Mouse (Mus musculus) heart, embryonic 10.5 days (tissue): Measurements from ENCODE around the gene Smdt1. TPM values are rescaled to one million over a fixed set of nuclear protein-coding genes. Genes with fewer than 3 reads are reported as not detected.
A peak's percentile ranks its signal among the peaks of the same experiment; 100 is the strongest.

ENCODE experiments used
- DNase-seq: peaks from one replicate; pipeline ENCODE4 v3.0.0-alpha.2; 2017; ENCODE audit warnings: low spot score
- H3K27ac ChIP-seq: fragments of 300-500 bp; sonication (generic); 2 replicates; pipeline ENCODE4 v1.5.1; 2016; ENCODE audit warnings: mild to moderate bottlenecking
- H3K27me3 ChIP-seq: fragments of 300-500 bp; sonication (generic); 2 replicates; pipeline ENCODE4 v1.6.1; 2016; ENCODE audit warnings: mild to moderate bottlenecking; ENCODE audit not compliant: poor library complexity, insufficient read depth, severe bottlenecking
- H3K36me3 ChIP-seq: fragments of 300-500 bp; sonication (generic); 2 replicates; pipeline ENCODE4 v1.6.1; 2016; ENCODE audit warnings: mild to moderate bottlenecking, moderate library complexity
- H3K4me1 ChIP-seq: fragments of 300-500 bp; sonication (generic); 2 replicates; pipeline ENCODE4 v1.6.1; 2016; ENCODE audit warnings: mild to moderate bottlenecking
- H3K4me3 ChIP-seq: fragments of 300-500 bp; sonication (generic); 2 replicates; pipeline ENCODE4 v1.5.1; 2016; ENCODE audit warnings: mild to moderate bottlenecking, moderate library complexity
- H3K9me3 ChIP-seq: fragments of 300-500 bp; sonication (generic); 2 replicates; pipeline ENCODE4 v1.6.1; 2016; ENCODE audit warnings: mild to moderate bottlenecking, moderate library complexity
- WGBS: fragments of 180-500 bp; shearing (Covaris S2); methylation state at CpG from one replicate; pipeline ENCODE4 v1.1.7; 2016; 5-methylcytosine and 5-hydroxymethylcytosine counted together
- polyA plus RNA-seq: library from polyadenylated mRNA; unstranded; fragments of >200 nt; fragmentation: Nextera tagmentation; extraction: Ambion mirVana; gene quantifications from 2 replicates; pipeline ENCODE4 v1.2.1, GENCODE M21; 2016

Gene Smdt1
- 294 and 304 TPM in 2 replicates for polyA plus RNA-seq

- WGBS, result under 1% methylated on average over 41 of the region's 41 CpGs
- Histone ChIP-seq H3K4me1 (peaks cover 48% of the 10 kb centered on the region), H3K27ac (peak within 1 kb of the TSS; percentile 91)
These were observed at the start of gene Smdt1, which contains the start of the genes Naga and Pheta2 for GRCm38 (mm10) chr15:82338593-82339112. Gene Smdt1 (plus strand): TSS chr15:82338959. Gene Naga (minus strand): TSS chr15:82338925. Gene Pheta2 (plus strand): TSS chr15:82338942.

GRCm38 (mm10) chr15:82290252-82290651, 48.5 kb upstream of the Smdt1 start:
- Histone ChIP-seq H3K9me3 (no peaks in the 10 kb centered on the region), H3K27ac (no peak overlapping the region), H3K4me3 (no peak overlapping the region), H3K4me1 (peaks cover 21% of the 10 kb centered on the region), H3K36me3 (no peaks in the 10 kb centered on the region), H3K27me3 (0 out of 2 replicates have a peak, but pooled peaks cover 4% of the 10 kb centered on the region)
- 85% methylated on average over 7 of the region's 7 CpGs for WGBS
- no peak for DNase-seq

More at GRCm38 (mm10) chr15:82338593-82339112, at the start of gene Smdt1, which contains the start of the genes Naga and Pheta2:
- peak; percentile 98 for DNase-seq
- H3K27me3 ChIP-seq, result peaks cover 6% of the 10 kb centered on the region
- H3K36me3 ChIP-seq, result peaks cover 38% of the 10 kb centered on the region
- H3K4me3 ChIP-seq, result peak within 1 kb of the TSS; percentile 68
- H3K9me3 ChIP-seq, result no peaks in the 10 kb centered on the region

- DNase-seq, result no peak
- Histone ChIP-seq H3K9me3 (no peaks in the 10 kb centered on the region), H3K36me3 (no peaks in the 10 kb centered on the region), H3K27me3 (0 out of 2 replicates have a peak, but pooled peaks cover 4% of the 10 kb centered on the region), H3K4me1 (peaks cover 14% of the 10 kb centered on the region), H3K27ac (no peak overlapping the region), H3K4me3 (peak overlapping the region; percentile 42)
- WGBS, result 15% methylated on average over 5 of the region's 5 CpGs
These were observed 45.9 kb upstream of the Smdt1 start for GRCm38 (mm10) chr15:82292851-82293250.

- no peak for DNase-seq
- Histone ChIP-seq H3K9me3 (no peaks in the 10 kb centered on the region), H3K36me3 (no peaks in the 10 kb centered on the region), H3K27ac (no peak overlapping the region), H3K4me3 (peak overlapping the region; percentile 42), H3K27me3 (0 out of 2 replicates have a peak, but pooled peaks cover 4% of the 10 kb centered on the region), H3K4me1 (peaks cover 14% of the 10 kb centered on the region)
- 12% methylated on average over 7 of the region's 7 CpGs for WGBS
These were observed 45.5 kb upstream of the Smdt1 start for GRCm38 (mm10) chr15:82293271-82293711.

GRCm38 (mm10) chr15:82294059-82294458, 44.7 kb upstream of the Smdt1 start:
- no peak for DNase-seq
- Histone ChIP-seq H3K27ac (no peak overlapping the region), H3K27me3 (peaks cover 9% of the 10 kb centered on the region), H3K4me1 (peaks cover 19% of the 10 kb centered on the region), H3K4me3 (no peak overlapping the region), H3K9me3 (peaks cover 3% of the 10 kb centered on the region; the same call in 1 of the 2 replicates), H3K36me3 (no peaks in the 10 kb centered on the region)
- WGBS, result 51% methylated on average over 8 of the region's 8 CpGs

- 48% methylated on average over 39 of the region's 39 CpGs for WGBS
- no peak for DNase-seq
- Histone ChIP-seq H3K4me1 (peaks cover 9% of the 10 kb centered on the region), H3K27me3 (peaks cover 12% of the 10 kb centered on the region), H3K9me3 (peaks cover 3% of the 10 kb centered on the region; the same call in 1 of the 2 replicates), H3K27ac (0 out of 2 replicates have a peak within 1 kb of the TSS, but pooled peaks have one; percentile 24), H3K4me3 (peak within 1 kb of the TSS; percentile 38), H3K36me3 (no peaks in the 10 kb centered on the region)
These were observed 39.8 kb upstream of the Smdt1 start, which contains the start of gene Wbp2nl for GRCm38 (mm10) chr15:82298764-82299561. Gene Wbp2nl (plus strand): TSS chr15:82298954.

GRCm38 (mm10) chr15:82307107-82307506, 31.7 kb upstream of the Smdt1 start:
- no peak for DNase-seq
- 70% methylated on average over 3 of the region's 3 CpGs for WGBS
- Histone ChIP-seq H3K27ac (no peak overlapping the region), H3K4me3 (no peak overlapping the region), H3K9me3 (no peaks in the 10 kb centered on the region), H3K36me3 (no peaks in the 10 kb centered on the region), H3K27me3 (no peaks in the 10 kb centered on the region), H3K4me1 (no peaks in the 10 kb centered on the region)

GRCm38 (mm10) chr15:82308416-82308815, 30.3 kb upstream of the Smdt1 start:
- H3K4me1 ChIP-seq, result no peaks in the 10 kb centered on the region
- WGBS, result 74% methylated on average over 3 of the region's 3 CpGs
- no peaks in the 10 kb centered on the region for H3K36me3 ChIP-seq
- H3K9me3 ChIP-seq, result no peaks in the 10 kb centered on the region
- no peak for DNase-seq
- H3K27ac ChIP-seq, result no peak overlapping the region
- no peaks in the 10 kb centered on the region for H3K27me3 ChIP-seq
- no peak overlapping the region for H3K4me3 ChIP-seq

- H3K27ac ChIP-seq, result no peak overlapping the region
These were observed 20.9 kb upstream of the Smdt1 start for GRCm38 (mm10) chr15:82317839-82318238.

GRCm38 (mm10) chr15:82319613-82320012, 19.1 kb upstream of the Smdt1 start:
- Histone ChIP-seq H3K4me3 (no peak overlapping the region), H3K27ac (no peak overlapping the region), H3K4me1 (no peaks in the 10 kb centered on the region), H3K9me3 (no peaks in the 10 kb centered on the region), H3K36me3 (no peaks in the 10 kb centered on the region), H3K27me3 (no peaks in the 10 kb centered on the region)
- 74% methylated on average over 1 of the region's 1 CpGs for WGBS
- DNase-seq, result no peak

More at GRCm38 (mm10) chr15:82317839-82318238, 20.9 kb upstream of the Smdt1 start:
- no peaks in the 10 kb centered on the region for H3K4me1 ChIP-seq
- H3K36me3 ChIP-seq, result no peaks in the 10 kb centered on the region
- H3K4me3 ChIP-seq, result no peak overlapping the region
- no peaks in the 10 kb centered on the region for H3K9me3 ChIP-seq
- H3K27me3 ChIP-seq, result no peaks in the 10 kb centered on the region
- whole genome bisulfite sequencing, result 81% methylated on average over 6 of the region's 6 CpGs
- no peak for DNase-seq

GRCm38 (mm10) chr15:82322195-82322594, 16.6 kb upstream of the Smdt1 start:
- WGBS, result 78% methylated on average over 8 of the region's 8 CpGs
- Histone ChIP-seq H3K36me3 (no peaks in the 10 kb centered on the region), H3K4me1 (no peaks in the 10 kb centered on the region), H3K27ac (no peak overlapping the region), H3K27me3 (no peaks in the 10 kb centered on the region), H3K9me3 (no peaks in the 10 kb centered on the region), H3K4me3 (no peak overlapping the region)
- no peak for DNase-seq

GRCm38 (mm10) chr15:82325382-82325781, 13.4 kb upstream of the Smdt1 start:
- WGBS, result 78% methylated on average over 2 of the region's 2 CpGs

GRCm38 (mm10) chr15:82335194-82335593, 3.6 kb upstream of the Smdt1 start:
- peaks cover 48% of the 10 kb centered on the region for H3K36me3 ChIP-seq
- H3K27ac ChIP-seq, result no peak overlapping the region
- no peak overlapping the region for H3K4me3 ChIP-seq
- H3K27me3 ChIP-seq, result peaks cover under 1% of the 10 kb centered on the region
- WGBS, result 97% methylated on average over 4 of the region's 4 CpGs
- H3K9me3 ChIP-seq, result no peaks in the 10 kb centered on the region
- H3K4me1 ChIP-seq, result peaks cover 24% of the 10 kb centered on the region
- no peak for DNase-seq

More at GRCm38 (mm10) chr15:82325382-82325781, 13.4 kb upstream of the Smdt1 start:
- no peak overlapping the region for H3K27ac ChIP-seq
- no peaks in the 10 kb centered on the region for H3K9me3 ChIP-seq
- peaks cover 11% of the 10 kb centered on the region; the same call in 1 of the 2 replicates for H3K36me3 ChIP-seq
- H3K4me3 ChIP-seq, result no peak overlapping the region
- no peaks in the 10 kb centered on the region for H3K27me3 ChIP-seq
- H3K4me1 ChIP-seq, result no peaks in the 10 kb centered on the region
- no peak for DNase-seq
